26 mouse cellular contexts compared by ENCODE assay signal in genomic region chr4:59832810-59833209, GRCm38 (mm10).
"Had no signal": no experiment of that assay in that cellular context is flagged by ENCODE, and none has a peak within 500 bp of the region (broad histone marks: within the 10 kb centered on the region; RNA-seq: fewer than 3 reads in every experiment).

No protein-coding gene starts in this region.

- ATAC-seq: hindbrain, embryonic 16.5 days; inflammation-experienced regulatory T-cells, adult 6 months; intestine, embryonic 15.5 days; intestine, postnatal 0 days; liver, embryonic 12.5 days had no signal

- H3K4me1 ChIP-seq: intestine, embryonic 15.5 days; limb, embryonic 15.5 days had no signal

- DNase-seq: gastrocnemius, postnatal 14 days; gastrocnemius, postnatal 36 days; heart, adult 18-20 months; heart, postnatal 10 days; heart, postnatal 36 days; kidney, adult 18-20 months; kidney, adult 8-10 months; kidney, postnatal 10 days; kidney, postnatal 25 days; kidney, postnatal 4 days; layer of hippocampus, postnatal 36 days; left cerebral cortex, postnatal 4 days had no signal

- H3K27me3 ChIP-seq: heart, embryonic 12.5 days; hindbrain, embryonic 12.5 days; intestine, embryonic 15.5 days; limb, embryonic 13.5 days; limb, embryonic 15.5 days; liver, embryonic 12.5 days had no signal

- H3K27ac ChIP-seq: heart, embryonic 10.5 days; hindbrain, embryonic 10.5 days; hindbrain, embryonic 12.5 days; hindbrain, embryonic 14.5 days; intestine, embryonic 15.5 days; layer of hippocampus, adult 2 months; limb, embryonic 13.5 days; limb, embryonic 15.5 days; liver, embryonic 12.5 days; liver, embryonic 14.5 days had no signal

- H3K4me3 ChIP-seq: heart, embryonic 10.5 days; heart, embryonic 12.5 days; hindbrain, embryonic 10.5 days; hindbrain, embryonic 12.5 days; intestine, embryonic 15.5 days; layer of hippocampus, adult 2 months; limb, embryonic 13.5 days; limb, embryonic 15.5 days; liver, embryonic 12.5 days had no signal
